Mouse (Mus musculus): ENCODE results near the gene Lad1. TPM values are rescaled to one million over a fixed set of nuclear protein-coding genes. Genes with fewer than 3 reads are reported as not detected.

The Lad1 gene
- polyA plus RNA-seq, 1 experiment from 2014 or later: 3.2 TPM

GRCm38 (mm10) chr1:135811016-135811646 lies 7.3 kb upstream of the Lad1 start:
- Histone ChIP-seq H3K27me3 (no peaks in the 10 kb centered on the region), H3K4me1 (replicated peaks) (peaks cover 64% of the 10 kb centered on the region), H3K4me2 (no peak overlapping the region), H3K27ac (peak overlapping the region; percentile 85), H3K36me3 (peaks cover 39% of the 10 kb centered on the region), H3K9ac (no peak overlapping the region), H3K4me3 (no peak overlapping the region), H3K9me3 (replicated peaks) (no peaks in the 10 kb centered on the region)
- 31% methylated on average over 7 of the region's 7 CpGs for WGBS
- peak; percentile 29; the same call in 1 of the 2 replicates for ATAC-seq (replicated peaks; ENCODE audit: insufficient number of reproducible peaks, insufficient read depth, low FRiP score, low read depth)

GRCm38 (mm10) chr1:135812205-135812604 lies 6.2 kb upstream of the Lad1 start:
- Histone ChIP-seq H3K4me1 (replicated peaks) (peaks cover 57% of the 10 kb centered on the region), H3K36me3 (peaks cover 35% of the 10 kb centered on the region), H3K27me3 (no peaks in the 10 kb centered on the region), H3K4me2 (no peak overlapping the region), H3K9me3 (replicated peaks) (no peaks in the 10 kb centered on the region), H3K9ac (no peak overlapping the region), H3K27ac (peak overlapping the region; percentile 85), H3K4me3 (no peak overlapping the region)
- 35% methylated on average over 3 of the region's 3 CpGs for WGBS
- ATAC-seq (replicated peaks; ENCODE audit: insufficient number of reproducible peaks, insufficient read depth, low FRiP score, low read depth): no peak

- peak overlapping the region; percentile 2; the same call in 1 of the 2 replicates for H3K4me2 ChIP-seq
- H3K9me3 ChIP-seq (replicated peaks): no peaks in the 10 kb centered on the region
- no peaks in the 10 kb centered on the region for H3K27me3 ChIP-seq
- 0 out of 2 replicates have a peak, but pooled peaks have one; percentile 25 for ATAC-seq (replicated peaks; ENCODE audit: insufficient number of reproducible peaks, insufficient read depth, low FRiP score, low read depth)
- H3K9ac ChIP-seq: no peak overlapping the region
- peaks cover 31% of the 10 kb centered on the region for H3K36me3 ChIP-seq
- no peak overlapping the region for H3K4me3 ChIP-seq
- H3K27ac ChIP-seq: peak overlapping the region; percentile 85
- WGBS: 13% methylated on average over 2 of the region's 2 CpGs
- peaks cover 53% of the 10 kb centered on the region for H3K4me1 ChIP-seq (replicated peaks)
Observed at GRCm38 (mm10) chr1:135812618-135813017, 5.8 kb upstream of the Lad1 start.

GRCm38 (mm10) chr1:135813071-135813470 lies 5.3 kb upstream of the Lad1 start:
- 0 out of 2 replicates have a peak, but pooled peaks have one; percentile 16 for ATAC-seq (replicated peaks; ENCODE audit: insufficient number of reproducible peaks, insufficient read depth, low FRiP score, low read depth)

GRCm38 (mm10) chr1:135813687-135814395 lies 4.6 kb upstream of the Lad1 start:
- Histone ChIP-seq H3K9ac (no peak overlapping the region), H3K4me3 (no peak overlapping the region), H3K4me1 (replicated peaks) (peaks cover 48% of the 10 kb centered on the region), H3K36me3 (peaks cover 23% of the 10 kb centered on the region), H3K27ac (peak overlapping the region; percentile 85), H3K9me3 (replicated peaks) (no peaks in the 10 kb centered on the region), H3K27me3 (peaks cover 7% of the 10 kb centered on the region; the same call in 1 of the 2 replicates), H3K4me2 (no peak overlapping the region)
- 76% methylated on average over 5 of the region's 5 CpGs for WGBS
- ATAC-seq (replicated peaks; ENCODE audit: insufficient number of reproducible peaks, insufficient read depth, low FRiP score, low read depth): no peak

More at GRCm38 (mm10) chr1:135813071-135813470, 5.3 kb upstream of the Lad1 start:
- peak overlapping the region; percentile 85 for H3K27ac ChIP-seq
- H3K4me2 ChIP-seq: peak overlapping the region; percentile 2; the same call in 1 of the 2 replicates
- H3K9me3 ChIP-seq (replicated peaks): no peaks in the 10 kb centered on the region
- peaks cover 48% of the 10 kb centered on the region for H3K4me1 ChIP-seq (replicated peaks)
- WGBS: 49% methylated on average over 4 of the region's 4 CpGs
- no peak overlapping the region for H3K4me3 ChIP-seq
- H3K36me3 ChIP-seq: peaks cover 30% of the 10 kb centered on the region
- H3K9ac ChIP-seq: no peak overlapping the region
- H3K27me3 ChIP-seq: 0 out of 2 replicates have a peak, but pooled peaks cover 2% of the 10 kb centered on the region

DNA sequence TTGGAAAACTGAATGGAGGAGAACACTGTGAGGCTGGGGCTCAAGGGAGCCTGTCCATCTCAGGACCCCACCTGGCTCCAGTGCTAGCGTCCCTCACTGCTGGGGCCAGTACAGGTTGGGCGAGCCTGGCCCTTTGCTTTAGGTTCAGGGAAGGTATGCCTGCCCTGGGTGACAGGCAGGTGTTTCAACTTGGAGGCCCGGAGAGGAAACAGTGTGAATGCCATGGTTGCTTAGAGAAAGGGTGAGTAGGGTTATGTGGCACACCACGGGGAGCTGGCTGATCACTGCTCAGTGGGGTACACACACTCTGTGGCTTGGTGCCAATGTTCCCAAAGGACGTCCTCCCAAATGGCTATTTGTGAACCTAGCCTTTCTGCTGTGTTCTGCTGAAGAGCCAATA lies 3.9 kb upstream of the Lad1 start:
- Histone ChIP-seq H3K4me1 (replicated peaks) (peaks cover 51% of the 10 kb centered on the region), H3K36me3 (peaks cover 16% of the 10 kb centered on the region), H3K4me2 (no peak overlapping the region), H3K27ac (no peak overlapping the region), H3K27me3 (peaks cover 13% of the 10 kb centered on the region), H3K4me3 (no peak overlapping the region), H3K9me3 (replicated peaks) (no peaks in the 10 kb centered on the region), H3K9ac (no peak overlapping the region)
- ATAC-seq (replicated peaks; ENCODE audit: insufficient number of reproducible peaks, insufficient read depth, low FRiP score, low read depth): no peak
- 79% methylated on average over 5 of the region's 5 CpGs for WGBS

- Histone ChIP-seq H3K27me3 (peaks cover 36% of the 10 kb centered on the region), H3K36me3 (no peaks in the 10 kb centered on the region), H3K27ac (no peak overlapping the region), H3K4me1 (replicated peaks) (peaks cover 34% of the 10 kb centered on the region), H3K4me2 (no peak overlapping the region), H3K9ac (no peak overlapping the region), H3K4me3 (no peak overlapping the region), H3K9me3 (replicated peaks) (no peaks in the 10 kb centered on the region)
- 53% methylated on average over 4 of the region's 4 CpGs for WGBS
- no peak for ATAC-seq (replicated peaks; ENCODE audit: insufficient number of reproducible peaks, insufficient read depth, low FRiP score, low read depth)
Observed at GRCm38 (mm10) chr1:135817595-135817994, 803 bp upstream of the Lad1 start.

DNA sequence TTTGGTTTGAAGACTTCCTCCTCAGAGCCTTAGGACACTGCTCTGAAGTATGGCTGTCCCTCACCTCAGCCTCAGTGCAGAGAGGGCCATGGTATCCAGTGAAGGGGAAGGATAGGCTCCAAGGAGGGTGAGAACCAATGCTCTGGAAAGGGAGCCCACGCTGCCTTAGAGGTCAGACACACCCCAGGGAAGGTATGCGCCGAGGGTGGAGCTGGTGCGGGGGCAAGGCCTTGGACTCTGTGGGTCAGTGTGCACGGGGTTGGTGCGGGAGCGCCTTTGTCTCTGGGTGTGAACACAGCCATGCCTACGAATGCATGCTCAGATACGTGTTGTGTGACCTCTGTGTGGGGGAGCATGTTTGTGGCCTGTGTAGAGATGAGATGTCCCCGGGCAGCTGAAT lies 1.7 kb downstream of the Lad1 start:
- Histone ChIP-seq H3K9ac (no peak overlapping the region), H3K36me3 (no peaks in the 10 kb centered on the region), H3K4me3 (no peak overlapping the region), H3K27ac (no peak overlapping the region), H3K4me2 (no peak overlapping the region), H3K27me3 (peaks cover 36% of the 10 kb centered on the region), H3K9me3 (replicated peaks) (no peaks in the 10 kb centered on the region), H3K4me1 (replicated peaks) (peaks cover 17% of the 10 kb centered on the region)
- no peak for ATAC-seq (replicated peaks; ENCODE audit: insufficient number of reproducible peaks, insufficient read depth, low FRiP score, low read depth)
- 85% methylated on average over 10 of the region's 10 CpGs for WGBS

DNA sequence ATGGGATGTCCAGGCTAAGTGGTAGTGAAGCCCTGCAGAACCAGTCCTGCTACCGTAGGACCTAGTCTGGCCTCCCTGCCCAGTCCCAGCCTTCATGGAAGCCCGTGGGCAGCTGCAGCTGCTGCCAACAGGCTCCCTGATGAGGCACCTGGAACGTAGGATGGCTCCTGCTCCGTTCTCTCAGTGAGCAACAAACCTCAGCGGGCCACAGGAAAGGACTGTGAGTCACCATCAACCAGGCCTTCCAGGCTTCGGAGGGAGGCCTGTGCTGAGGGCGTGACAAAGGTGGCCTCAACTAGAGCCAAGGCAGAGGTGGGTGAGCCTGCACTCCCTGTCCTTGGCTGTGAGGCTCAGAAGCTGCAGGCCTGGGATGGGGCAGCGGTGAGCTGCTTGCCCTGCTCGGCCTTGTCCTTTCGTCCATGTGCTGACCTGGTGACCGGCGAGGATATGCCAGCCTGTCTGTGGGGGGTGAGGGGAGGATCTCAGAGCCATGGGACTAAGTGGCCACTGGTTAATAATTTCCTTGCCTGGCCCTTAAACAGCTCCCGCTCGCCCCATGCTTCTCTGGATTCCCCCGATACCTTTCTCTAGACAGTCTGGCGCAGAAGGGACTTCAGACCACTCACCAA lies 2.5 kb downstream of the Lad1 start:
- Histone ChIP-seq H3K4me3 (no peak overlapping the region), H3K36me3 (no peaks in the 10 kb centered on the region), H3K27me3 (peaks cover 36% of the 10 kb centered on the region), H3K9me3 (replicated peaks) (no peaks in the 10 kb centered on the region), H3K27ac (no peak overlapping the region), H3K4me1 (replicated peaks) (peaks cover 17% of the 10 kb centered on the region), H3K4me2 (no peak overlapping the region), H3K9ac (no peak overlapping the region)
- WGBS: 86% methylated on average over 16 of the region's 16 CpGs
- ATAC-seq (replicated peaks; ENCODE audit: insufficient number of reproducible peaks, insufficient read depth, low FRiP score, low read depth): no peak

DNA sequence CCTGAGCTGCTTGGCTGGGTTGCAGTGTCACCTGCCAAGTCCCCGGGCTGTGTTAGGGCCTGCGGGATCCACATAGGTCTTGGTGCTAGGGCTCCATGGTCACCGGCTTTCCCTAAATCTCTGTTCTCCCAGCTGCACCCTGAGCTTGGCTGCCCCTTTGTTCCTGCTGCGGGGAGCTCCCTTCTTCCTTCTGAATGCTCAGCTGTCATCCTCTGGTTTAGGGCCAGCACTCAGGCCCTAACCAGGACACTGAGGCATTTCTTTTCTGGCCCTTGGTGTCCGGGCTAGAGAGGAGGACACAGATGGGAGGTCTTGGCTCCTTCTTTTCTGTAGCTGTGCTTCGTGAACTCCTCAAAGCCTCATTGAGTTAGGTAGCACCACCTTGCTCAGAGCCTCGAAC lies 3.4 kb downstream of the Lad1 start:
- no peak overlapping the region for H3K27ac ChIP-seq
- no peak for ATAC-seq (replicated peaks; ENCODE audit: insufficient number of reproducible peaks, insufficient read depth, low FRiP score, low read depth)
- WGBS: 89% methylated on average over 7 of the region's 7 CpGs
- H3K4me2 ChIP-seq: no peak overlapping the region
- no peaks in the 10 kb centered on the region for H3K36me3 ChIP-seq
- peaks cover 17% of the 10 kb centered on the region for H3K4me1 ChIP-seq (replicated peaks)
- no peak overlapping the region for H3K9ac ChIP-seq
- H3K9me3 ChIP-seq (replicated peaks): no peaks in the 10 kb centered on the region
- H3K27me3 ChIP-seq: peaks cover 36% of the 10 kb centered on the region
- H3K4me3 ChIP-seq: no peak overlapping the region

- no peak overlapping the region for H3K27ac ChIP-seq
- WGBS: 0% methylated on average over 1 of the region's 1 CpGs
- H3K9ac ChIP-seq: no peak overlapping the region
- H3K4me1 ChIP-seq (replicated peaks): peaks cover 39% of the 10 kb centered on the region
- ATAC-seq (replicated peaks; ENCODE audit: insufficient number of reproducible peaks, insufficient read depth, low FRiP score, low read depth): 0 out of 2 replicates have a peak, but pooled peaks have one; percentile 11
- no peaks in the 10 kb centered on the region for H3K36me3 ChIP-seq
- H3K27me3 ChIP-seq: 0 out of 2 replicates have a peak, but pooled peaks cover 4% of the 10 kb centered on the region
- no peaks in the 10 kb centered on the region for H3K9me3 ChIP-seq (replicated peaks)
- H3K4me2 ChIP-seq: no peak overlapping the region
- no peak overlapping the region for H3K4me3 ChIP-seq
Observed at GRCm38 (mm10) chr1:135828918-135829317, 10.5 kb downstream of the Lad1 start.
